Mouse (Mus musculus): Measurements from ENCODE around the gene Msgn1. TPM values are rescaled to one million over a fixed set of nuclear protein-coding genes. Genes with fewer than 3 reads are reported as not detected.
A peak's percentile ranks its signal among the peaks of the same experiment; 100 is the strongest.

The Msgn1 gene
- polyA plus RNA-seq, 2 experiments, result not detected

- Histone ChIP-seq H3K4me3 (ENCODE audit: insufficient read depth in 1 of 2, low read depth in 2 of 2, low read length in 2 of 2) (no peak overlapping the region), H3K4me2 (ENCODE audit: low read depth) (peak overlapping the region; percentile 11), H3K9ac (replicated peaks) (no peak overlapping the region), H3K27ac (no peak overlapping the region), H3K27me3 (ENCODE audit: control insufficient read depth, insufficient read depth, low read length) (no peaks in the 10 kb centered on the region), H3K36me3 (replicated peaks; ENCODE audit: control insufficient read depth, insufficient read depth, low read depth) (no peaks in the 10 kb centered on the region), H3K4me1 (replicated peaks; ENCODE audit: control insufficient read depth in 2 of 2, insufficient read depth in 2 of 2, low read length in 1 of 2) (no peaks in the 10 kb centered on the region), H3K9me3 (ENCODE audit: control insufficient read depth, low read length) (no peaks in the 10 kb centered on the region)
- ATAC-seq (ENCODE audit: insufficient read depth) (peak; percentile 15; the same call in 1 of the 2 replicates), DNase-seq (ENCODE audit: low read depth in 3 of 3, low spot score in 3 of 3) (peak in 1 of 3 experiments; percentile 6)
- WGBS (ENCODE audit: insufficient replicate concordance), result 4% methylated on average over 18 of the region's 19 CpGs
- peak; percentile 89 for TF ChIP-seq CTCF (IDR thresholded peaks at IDR 0.05; ENCODE audit: low read depth)
- no peak for TF ChIP-seq EP300 (IDR thresholded peaks at IDR 0.05; ENCODE audit: low read depth)
Observed at GRCm38 (mm10) chr12:11196142-11196597, 12.6 kb downstream of the Msgn1 start.

DNA sequence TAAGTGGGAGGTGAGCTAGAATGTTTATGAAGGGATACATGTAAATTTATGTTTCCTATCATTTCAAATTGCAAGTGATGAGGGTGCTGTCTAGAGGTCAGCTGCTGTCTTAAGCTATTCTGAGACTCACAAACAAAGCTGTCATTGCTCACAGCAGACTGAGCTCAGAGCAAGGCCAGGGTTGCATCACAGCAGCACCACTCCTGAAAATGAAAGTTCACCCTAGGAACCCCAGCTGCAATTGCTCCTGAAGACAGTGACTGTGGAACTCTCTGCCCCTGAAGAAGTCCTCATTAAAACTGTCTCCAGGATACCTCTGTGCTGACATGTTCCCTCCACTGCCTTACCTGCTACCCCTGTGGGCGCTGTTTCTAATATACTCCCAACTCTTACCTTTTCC is 13.7 kb downstream of the Msgn1 start:
- WGBS (ENCODE audit: insufficient replicate concordance), result 74% methylated on average over 1 of the region's 1 CpGs
- H3K36me3 ChIP-seq (replicated peaks; ENCODE audit: control insufficient read depth, insufficient read depth, low read depth), result no peaks in the 10 kb centered on the region
- no peak for TF ChIP-seq CTCF (IDR thresholded peaks at IDR 0.05; ENCODE audit: low read depth)
- TF ChIP-seq EP300 (IDR thresholded peaks at IDR 0.05; ENCODE audit: low read depth), result no peak
- ATAC-seq (ENCODE audit: insufficient read depth) (no peak), DNase-seq (ENCODE audit: low read depth in 3 of 3, low spot score in 3 of 3) (no peak)
- H3K27me3 ChIP-seq (ENCODE audit: control insufficient read depth, insufficient read depth, low read length), result no peaks in the 10 kb centered on the region
- no peak overlapping the region for H3K4me3 ChIP-seq (ENCODE audit: insufficient read depth in 1 of 2, low read depth in 2 of 2, low read length in 2 of 2)
- H3K4me1 ChIP-seq (replicated peaks; ENCODE audit: control insufficient read depth in 2 of 2, insufficient read depth in 2 of 2, low read length in 1 of 2), result no peaks in the 10 kb centered on the region
- H3K9ac ChIP-seq (replicated peaks), result no peak overlapping the region
- H3K27ac ChIP-seq, result no peak overlapping the region
- H3K9me3 ChIP-seq (ENCODE audit: control insufficient read depth, low read length), result no peaks in the 10 kb centered on the region
- H3K4me2 ChIP-seq (ENCODE audit: low read depth), result no peak overlapping the region

DNA sequence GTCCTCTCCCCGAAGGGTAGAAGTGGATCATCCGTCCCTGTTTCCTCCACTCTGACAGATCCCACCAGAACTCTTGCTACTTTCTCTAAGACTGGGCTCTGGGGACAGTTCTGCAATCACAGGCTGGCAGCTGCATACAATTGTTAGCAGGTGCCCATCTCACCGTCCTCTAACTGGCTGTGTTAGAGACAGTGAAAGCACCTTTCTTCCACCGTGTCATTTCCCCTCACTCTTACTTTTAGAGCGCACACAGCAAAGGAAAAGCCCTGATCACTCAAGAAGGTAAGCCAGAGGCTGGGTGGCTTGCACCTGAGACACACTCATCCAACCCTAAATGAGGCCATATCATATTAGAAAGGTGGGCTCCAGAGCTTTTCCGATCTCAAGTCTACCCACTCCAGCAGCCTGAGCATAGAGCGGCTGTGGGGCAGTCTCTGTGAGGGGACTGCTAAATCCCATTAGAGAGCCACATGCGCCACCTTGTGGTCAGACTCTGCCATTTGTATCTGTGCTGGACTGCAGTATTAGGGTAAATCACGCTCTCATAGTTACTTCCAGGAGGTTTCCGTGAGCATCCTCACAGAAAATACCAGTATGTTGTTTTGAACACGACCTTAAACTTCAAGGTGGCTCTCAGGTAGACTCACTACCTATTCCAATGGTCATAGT is 30.2 kb downstream of the Msgn1 start:
- no peaks in the 10 kb centered on the region for H3K36me3 ChIP-seq (replicated peaks; ENCODE audit: control insufficient read depth, insufficient read depth, low read depth)
- no peaks in the 10 kb centered on the region for H3K4me1 ChIP-seq (replicated peaks; ENCODE audit: control insufficient read depth in 2 of 2, insufficient read depth in 2 of 2, low read length in 1 of 2)
- DNase-seq (ENCODE audit: low read depth in 3 of 3, low spot score in 3 of 3) (peak; percentile 36 to 42 (median 37)), ATAC-seq (ENCODE audit: insufficient read depth) (no peak)
- H3K9ac ChIP-seq (replicated peaks), result no peak overlapping the region
- TF ChIP-seq EP300 (IDR thresholded peaks at IDR 0.05; ENCODE audit: low read depth) (no peak), CTCF (IDR thresholded peaks at IDR 0.05; ENCODE audit: low read depth) (peak; percentile 85)
- H3K4me2 ChIP-seq (ENCODE audit: low read depth), result no peak overlapping the region
- no peaks in the 10 kb centered on the region for H3K27me3 ChIP-seq (ENCODE audit: control insufficient read depth, insufficient read depth, low read length)
- no peaks in the 10 kb centered on the region for H3K9me3 ChIP-seq (ENCODE audit: control insufficient read depth, low read length)
- H3K4me3 ChIP-seq (ENCODE audit: insufficient read depth in 1 of 2, low read depth in 2 of 2, low read length in 2 of 2), result no peak overlapping the region
- 17% methylated on average over 11 of the region's 11 CpGs for WGBS (ENCODE audit: insufficient replicate concordance)
- H3K27ac ChIP-seq, result no peak overlapping the region

DNA sequence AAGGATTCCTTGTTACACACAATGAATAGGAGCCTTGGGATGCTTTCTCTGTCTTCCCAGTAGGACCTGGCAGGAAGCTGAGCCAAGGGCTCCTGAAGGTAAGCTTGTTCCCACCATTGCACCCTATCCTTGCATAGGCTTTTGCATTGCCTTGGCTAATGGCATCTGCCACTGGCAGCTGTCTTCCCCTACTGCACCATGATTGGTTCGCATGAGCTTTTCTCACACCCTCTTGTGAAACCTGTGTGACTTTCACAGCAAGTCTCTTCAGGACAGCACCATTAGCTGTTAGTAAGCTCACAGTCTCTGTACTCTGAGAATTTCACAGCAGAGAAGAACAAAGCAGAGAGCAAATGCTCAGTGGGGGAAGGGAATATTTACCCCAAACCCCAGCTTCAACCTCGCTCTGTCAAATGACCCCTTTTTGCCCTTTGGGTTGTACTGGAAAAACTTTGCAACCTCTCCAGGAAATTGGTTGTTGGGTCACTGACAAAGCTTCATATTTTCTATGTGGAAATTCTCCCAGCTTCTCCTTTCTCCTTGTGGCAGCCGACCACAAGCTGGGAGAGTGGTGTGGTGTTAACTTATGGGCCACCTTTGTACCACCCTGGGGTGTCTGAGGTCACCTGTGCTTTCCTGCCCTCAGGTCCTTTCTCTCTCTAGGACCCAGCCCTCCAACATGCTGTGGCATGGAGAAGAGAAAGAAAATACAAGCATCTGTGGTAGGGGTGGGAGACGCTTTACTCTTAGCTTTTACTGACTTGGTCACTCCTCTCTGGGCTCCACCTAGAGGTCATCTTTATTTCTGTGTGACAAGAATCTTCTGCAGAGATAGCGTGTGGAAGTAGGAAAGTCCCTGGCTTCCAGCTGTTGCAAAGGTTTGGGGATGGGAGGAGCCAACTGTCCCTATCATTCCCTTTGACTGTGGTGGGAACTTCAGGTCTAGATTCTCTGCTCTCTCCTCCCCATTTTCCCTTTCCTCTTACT is 31.1 kb downstream of the Msgn1 start:
- no peaks in the 10 kb centered on the region for H3K4me1 ChIP-seq (replicated peaks; ENCODE audit: control insufficient read depth in 2 of 2, insufficient read depth in 2 of 2, low read length in 1 of 2)
- no peak for ATAC-seq (ENCODE audit: insufficient read depth)
- no peak overlapping the region for H3K4me2 ChIP-seq (ENCODE audit: low read depth)
- WGBS (ENCODE audit: insufficient replicate concordance), result 14% methylated on average over 5 of the region's 5 CpGs
- TF ChIP-seq CTCF (IDR thresholded peaks at IDR 0.05; ENCODE audit: low read depth) (no peak), EP300 (IDR thresholded peaks at IDR 0.05; ENCODE audit: low read depth) (no peak)
- no peak overlapping the region for H3K27ac ChIP-seq
- H3K9ac ChIP-seq (replicated peaks), result no peak overlapping the region
- no peaks in the 10 kb centered on the region for H3K36me3 ChIP-seq (replicated peaks; ENCODE audit: control insufficient read depth, insufficient read depth, low read depth)
- DNase-seq (ENCODE audit: low read depth in 3 of 3, low spot score in 3 of 3), result no peak
- H3K4me3 ChIP-seq (ENCODE audit: insufficient read depth in 1 of 2, low read depth in 2 of 2, low read length in 2 of 2), result no peak overlapping the region
- no peaks in the 10 kb centered on the region for H3K9me3 ChIP-seq (ENCODE audit: control insufficient read depth, low read length)
- H3K27me3 ChIP-seq (ENCODE audit: control insufficient read depth, insufficient read depth, low read length), result no peaks in the 10 kb centered on the region

DNA sequence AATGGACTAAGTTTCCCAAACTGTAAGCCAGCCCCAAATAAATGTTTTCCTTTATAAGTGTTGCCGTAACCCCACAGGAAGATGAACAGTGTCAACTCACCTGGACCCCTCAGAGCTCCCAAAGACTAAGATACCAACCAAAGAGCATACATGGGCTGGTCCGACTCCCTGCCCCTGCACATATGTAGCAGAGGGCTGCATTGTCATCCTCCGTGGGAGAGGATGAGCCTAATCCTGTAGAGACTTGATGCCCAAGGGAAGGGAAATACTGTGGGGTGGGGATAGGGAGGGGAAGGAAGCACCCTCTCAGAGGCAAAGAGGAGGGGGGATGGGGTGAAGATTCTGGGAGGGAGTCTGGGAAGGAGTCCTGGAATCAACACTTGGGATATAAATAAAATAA is 50.1 kb downstream of the Msgn1 start:
- no peak overlapping the region for H3K9ac ChIP-seq (replicated peaks)
- H3K27me3 ChIP-seq (ENCODE audit: control insufficient read depth, insufficient read depth, low read length), result no peaks in the 10 kb centered on the region
- DNase-seq (ENCODE audit: low read depth in 3 of 3, low spot score in 3 of 3) (no peak), ATAC-seq (ENCODE audit: insufficient read depth) (no peak)
- no peak overlapping the region for H3K4me2 ChIP-seq (ENCODE audit: low read depth)
- no peak overlapping the region for H3K27ac ChIP-seq
- H3K4me1 ChIP-seq (replicated peaks; ENCODE audit: control insufficient read depth in 2 of 2, insufficient read depth in 2 of 2, low read length in 1 of 2), result no peaks in the 10 kb centered on the region
- 61% methylated on average over 3 of the region's 3 CpGs for WGBS (ENCODE audit: insufficient replicate concordance)
- TF ChIP-seq EP300 (IDR thresholded peaks at IDR 0.05; ENCODE audit: low read depth) (no peak), CTCF (IDR thresholded peaks at IDR 0.05; ENCODE audit: low read depth) (no peak)
- H3K36me3 ChIP-seq (replicated peaks; ENCODE audit: control insufficient read depth, insufficient read depth, low read depth), result no peaks in the 10 kb centered on the region
- no peaks in the 10 kb centered on the region for H3K9me3 ChIP-seq (ENCODE audit: control insufficient read depth, low read length)
- H3K4me3 ChIP-seq (ENCODE audit: insufficient read depth in 1 of 2, low read depth in 2 of 2, low read length in 2 of 2), result no peak overlapping the region

Other genes with a start within 250 kb of the Msgn1 start
- gene Kcns3, start 57.9 kb downstream of the Msgn1 start, polyA plus RNA-seq (2012; rRNA removed), result 0.02 and 0.03 TPM in 2 replicates
- 0.11 TPM in 1 of 2 replicates, not detected in the other for gene Kcns3, start 57.9 kb downstream of the Msgn1 start, polyA plus RNA-seq (2014; fragmentation: Nextera tagmentation; extraction: Ambion mirVana)
- gene Gen1, start 56.8 kb upstream of the Msgn1 start, polyA plus RNA-seq (2012; rRNA removed), result 3.4 and 4.4 TPM in 2 replicates
- gene Gen1, start 56.8 kb upstream of the Msgn1 start, polyA plus RNA-seq (2014; fragmentation: Nextera tagmentation; extraction: Ambion mirVana), result 10.9 and 11.5 TPM in 2 replicates
- 7.1 and 25.1 TPM in 2 replicates for gene Smc6, start 56.9 kb upstream of the Msgn1 start, polyA plus RNA-seq (2012; rRNA removed)
- gene Smc6, start 56.9 kb upstream of the Msgn1 start, polyA plus RNA-seq (2014; fragmentation: Nextera tagmentation; extraction: Ambion mirVana), result 63.1 and 68.3 TPM in 2 replicates
- gene Vsnl1, start 227.6 kb upstream of the Msgn1 start, polyA plus RNA-seq (2012; rRNA removed), result 0.04 TPM in 1 of 2 replicates, not detected in the other
- gene Vsnl1, start 227.6 kb upstream of the Msgn1 start, polyA plus RNA-seq (2014; fragmentation: Nextera tagmentation; extraction: Ambion mirVana), result 0.08 TPM in 1 of 2 replicates, not detected in the other
- not detected in 2 replicates for gene Rad51ap2, start 247.1 kb upstream of the Msgn1 start, polyA plus RNA-seq (2012; rRNA removed)
- not detected in 2 replicates for gene Rad51ap2, start 247.1 kb upstream of the Msgn1 start, polyA plus RNA-seq (2014; fragmentation: Nextera tagmentation; extraction: Ambion mirVana)